Mouse (Mus musculus) heart, embryonic 14.5 days (tissue): ENCODE measurements at regions not wholly inside any gene's neighbourhood (a gene's known extent, or its start where the extent isn't known, plus 50 kb on each side); places are given as distances from the start of the nearest gene placed in this dataset.
A peak's percentile ranks its signal among the peaks of the same experiment; 100 is the strongest.

Experiments used
- ATAC-seq: fragments of 200-750 bp; cut with Nextera tagmentation; 2 replicates; pipeline ENCODE4 v1.8.0; 2017; ENCODE audit warnings: low read depth, moderate TSS enrichment; ENCODE audit not compliant: insufficient number of reproducible peaks, insufficient read depth, low FRiP score
- H3K27ac ChIP-seq, 2 experiments: fragments of 200-500 bp in 1 of 2; fragments of 300-500 bp in 1 of 2; sonication (generic) in 1 of 2; replicated peaks in 1 of 2; 2 replicates each; pipeline ENCODE4 v1.5.1; 2012 to 2014; ENCODE audit warnings: low read depth in 2 of 2, low read length in 2 of 2, control low read depth in 1 of 2, mild to moderate bottlenecking in 1 of 2, mixed read lengths in 1 of 2; ENCODE audit not compliant: control insufficient read depth in 1 of 2, insufficient read depth in 1 of 2
- H3K27me3 ChIP-seq: fragments of 300-500 bp; sonication (generic); 2 replicates; pipeline ENCODE4 v1.6.1; 2014; ENCODE audit warnings: mild to moderate bottlenecking, low read length, control low read depth; ENCODE audit not compliant: control insufficient read depth, insufficient read depth
- H3K36me3 ChIP-seq: fragments of 300-500 bp; sonication (generic); 2 replicates; pipeline ENCODE4 v1.6.1; 2014; ENCODE audit warnings: mild to moderate bottlenecking, control low read depth, low read length, mixed read lengths; ENCODE audit not compliant: control insufficient read depth, insufficient read depth
- H3K4me1 ChIP-seq, 2 experiments: fragments of 200-500 bp in 1 of 2; fragments of 300-500 bp in 1 of 2; sonication (generic) in 1 of 2; 2 replicates each; pipeline ENCODE4 v1.6.1; 2012 to 2014; ENCODE audit warnings: low read length in 2 of 2, control low read depth in 1 of 2, mixed read lengths in 1 of 2; ENCODE audit not compliant: control insufficient read depth in 2 of 2, insufficient read depth in 2 of 2
- H3K4me2 ChIP-seq: fragments of 300-500 bp; sonication (generic); 2 replicates; pipeline ENCODE4 v1.6.1; 2014; ENCODE audit warnings: mild to moderate bottlenecking, low read length
- H3K4me3 ChIP-seq, 2 experiments: fragments of 200-500 bp in 1 of 2; fragments of 300-500 bp in 1 of 2; sonication (generic) in 1 of 2; 2 replicates each; pipeline ENCODE4 v1.5.1; 2012 to 2014; ENCODE audit warnings: low read length in 2 of 2, mild to moderate bottlenecking in 2 of 2, control low read depth in 1 of 2, low read depth in 1 of 2, moderate library complexity in 1 of 2; ENCODE audit not compliant: control insufficient read depth in 1 of 2, insufficient read depth in 1 of 2
- H3K9ac ChIP-seq: fragments of 300-500 bp; sonication (generic); 2 replicates; pipeline ENCODE4 v1.6.1; 2014; ENCODE audit warnings: mild to moderate bottlenecking, low read length
- H3K9me3 ChIP-seq: fragments of 300-500 bp; sonication (generic); 2 replicates; pipeline ENCODE4 v1.6.1; 2016; ENCODE audit warnings: low read length, control low read depth; ENCODE audit not compliant: control insufficient read depth
- whole genome bisulfite sequencing: fragments of 180-500 bp; shearing (Covaris S2); extraction: QIAGEN DNeasy Blood & Tissue Kit; methylation state at CpG from one replicate; pipeline ENCODE4 v1.1.7; 2014; 5-methylcytosine and 5-hydroxymethylcytosine counted together

- no peak for ATAC-seq
- WGBS: 27% methylated on average over 3 of the region's 3 CpGs
These were observed 672.2 kb upstream of the 4930452B06Rik start for GRCm38 (mm10) chr14:9338220-9338619.

GRCm38 (mm10) chr14:9337107-9337506 lies 671.1 kb upstream of the 4930452B06Rik start:
- Histone ChIP-seq H3K9ac (no peak overlapping the region), H3K27ac (no peak overlapping the region)

More at GRCm38 (mm10) chr14:9338220-9338619, 672.2 kb upstream of the 4930452B06Rik start:
- H3K36me3 ChIP-seq: no peaks in the 10 kb centered on the region
- H3K4me2 ChIP-seq: peak overlapping the region; percentile 4; the same call in 1 of the 2 replicates
- no peaks in the 10 kb centered on the region for H3K9me3 ChIP-seq
- no peak overlapping the region for H3K9ac ChIP-seq
- peaks cover 2 to 12% of the 10 kb centered on the region in 2 experiments; a peak in 3 of 4 replicates for H3K4me1 ChIP-seq
- H3K27me3 ChIP-seq: no peaks in the 10 kb centered on the region
- no peak overlapping the region for H3K4me3 ChIP-seq
- no peak overlapping the region for H3K27ac ChIP-seq

GRCm38 (mm10) chr14:9331593-9331992 lies 665.6 kb upstream of the 4930452B06Rik start:
- WGBS: 65% methylated on average over 3 of the region's 3 CpGs
- no peak overlapping the region for H3K4me2 ChIP-seq
- H3K9ac ChIP-seq: no peak overlapping the region
- no peaks in the 10 kb centered on the region for H3K4me1 ChIP-seq
- ATAC-seq: no peak
- no peaks in the 10 kb centered on the region for H3K27me3 ChIP-seq
- no peaks in the 10 kb centered on the region for H3K36me3 ChIP-seq
- H3K4me3 ChIP-seq: no peak overlapping the region
- H3K27ac ChIP-seq: no peak overlapping the region
- H3K9me3 ChIP-seq: no peaks in the 10 kb centered on the region

More at GRCm38 (mm10) chr14:9337107-9337506, 671.1 kb upstream of the 4930452B06Rik start:
- Histone ChIP-seq H3K4me3 (no peak overlapping the region), H3K9me3 (no peaks in the 10 kb centered on the region), H3K36me3 (no peaks in the 10 kb centered on the region), H3K27me3 (no peaks in the 10 kb centered on the region), H3K4me1 (peaks cover 2 to 12% of the 10 kb centered on the region in 2 experiments; a peak in 3 of 4 replicates), H3K4me2 (no peak overlapping the region)
- ATAC-seq: no peak
- 74% methylated on average over 3 of the region's 3 CpGs for WGBS

GRCm38 (mm10) chr14:9330767-9331166 lies 664.7 kb upstream of the 4930452B06Rik start:
- H3K27ac ChIP-seq: no peak overlapping the region
- H3K36me3 ChIP-seq: no peaks in the 10 kb centered on the region
- H3K4me1 ChIP-seq: no peaks in the 10 kb centered on the region
- ATAC-seq: no peak
- no peak overlapping the region for H3K4me3 ChIP-seq
- H3K27me3 ChIP-seq: no peaks in the 10 kb centered on the region
- no peak overlapping the region for H3K9ac ChIP-seq
- no peaks in the 10 kb centered on the region for H3K9me3 ChIP-seq
- no peak overlapping the region for H3K4me2 ChIP-seq

GRCm38 (mm10) chr14:9329839-9330485 lies 663.9 kb upstream of the 4930452B06Rik start:
- Histone ChIP-seq H3K27ac (no peak overlapping the region), H3K27me3 (no peaks in the 10 kb centered on the region), H3K9ac (no peak overlapping the region), H3K4me3 (no peak overlapping the region), H3K9me3 (no peaks in the 10 kb centered on the region), H3K4me2 (no peak overlapping the region), H3K4me1 (no peaks in the 10 kb centered on the region), H3K36me3 (no peaks in the 10 kb centered on the region)
- 84% methylated on average over 12 of the region's 12 CpGs for whole genome bisulfite sequencing
- no peak for ATAC-seq

- Histone ChIP-seq H3K9ac (no peak overlapping the region), H3K36me3 (no peaks in the 10 kb centered on the region)
- ATAC-seq: no peak
These were observed 661.3 kb upstream of the 4930452B06Rik start for GRCm38 (mm10) chr14:9327344-9327743.

GRCm38 (mm10) chr14:9319842-9320241 lies 653.8 kb upstream of the 4930452B06Rik start:
- H3K36me3 ChIP-seq: no peaks in the 10 kb centered on the region
- no peak overlapping the region for H3K9ac ChIP-seq
- no peaks in the 10 kb centered on the region for H3K27me3 ChIP-seq
- no peak for ATAC-seq
- no peak overlapping the region for H3K4me3 ChIP-seq
- 22% methylated on average over 4 of the region's 4 CpGs for WGBS
- no peaks in the 10 kb centered on the region for H3K9me3 ChIP-seq
- H3K27ac ChIP-seq: no peak overlapping the region
- no peak overlapping the region; the same call in 1 of the 2 replicates for H3K4me2 ChIP-seq
- H3K4me1 ChIP-seq: peaks cover 0 to 8% of the 10 kb centered on the region in 2 experiments; a peak in 1 of 4 replicates

More at GRCm38 (mm10) chr14:9327344-9327743, 661.3 kb upstream of the 4930452B06Rik start:
- Histone ChIP-seq H3K4me3 (no peak overlapping the region), H3K27me3 (no peaks in the 10 kb centered on the region), H3K27ac (no peak overlapping the region), H3K4me2 (no peak overlapping the region), H3K9me3 (no peaks in the 10 kb centered on the region), H3K4me1 (no peaks in the 10 kb centered on the region)
- 76% methylated on average over 1 of the region's 1 CpGs for WGBS
